ENCODE assay signal across 22 mouse cellular contexts in genomic region chr19:24945521-24946262, GRCm38 (mm10). TPM values are rescaled to one million over a fixed set of nuclear protein-coding genes. Genes with fewer than 3 reads are reported as not detected.
A peak's percentile ranks its signal among the peaks of the same experiment; 100 is the strongest.
DNase-seq lines count a peak whose midpoint lies in the region; ATAC-seq lines count a peak whose summit lies in the region.
"Had no signal": no experiment of that assay in that cellular context is flagged by ENCODE, and none has a peak within 500 bp of the region (broad histone marks: within the 10 kb centered on the region; RNA-seq: fewer than 3 reads in every experiment).

No protein-coding gene starts in this region.

- no peaks in the 10 kb centered on the region for H3K36me3 ChIP-seq in hindbrain, embryonic 11.5 days (ENCODE audit: control insufficient read depth, insufficient read depth, low read length)
- H3K36me3 ChIP-seq in hindbrain, embryonic 13.5 days, result no peaks in the 10 kb centered on the region
- no peaks in the 10 kb centered on the region for H3K36me3 ChIP-seq in midbrain, embryonic 11.5 days (ENCODE audit: control insufficient read depth, insufficient read depth, low read length)
- H3K36me3 ChIP-seq in midbrain, embryonic 13.5 days, result 0 out of 2 replicates have a peak, but pooled peaks cover 2% of the 10 kb centered on the region
- H3K36me3 ChIP-seq: heart, embryonic 10.5 days had no signal

- no peaks in the 10 kb centered on the region for H3K9me3 ChIP-seq in hindbrain, embryonic 11.5 days (ENCODE audit: control insufficient read depth, low read length)
- H3K9me3 ChIP-seq in hindbrain, embryonic 13.5 days, result no peaks in the 10 kb centered on the region
- H3K9me3 ChIP-seq in midbrain, embryonic 11.5 days (ENCODE audit: control insufficient read depth, low read length), result no peaks in the 10 kb centered on the region
- H3K9me3 ChIP-seq in midbrain, embryonic 13.5 days, result no peaks in the 10 kb centered on the region
- H3K9me3 ChIP-seq: embryonic facial prominence, embryonic 15.5 days; forebrain, embryonic 10.5 days; heart, embryonic 10.5 days had no signal

- H3K9ac ChIP-seq in hindbrain, embryonic 11.5 days (ENCODE audit: low read depth, low read length), result no peak overlapping the region
- no peak overlapping the region for H3K9ac ChIP-seq in hindbrain, embryonic 13.5 days
- H3K9ac ChIP-seq in midbrain, embryonic 11.5 days (ENCODE audit: low read length), result no peak overlapping the region
- H3K9ac ChIP-seq in midbrain, embryonic 13.5 days (replicated peaks), result no peak overlapping the region
- H3K9ac ChIP-seq: embryonic facial prominence, embryonic 15.5 days had no signal

- no peaks in the 10 kb centered on the region for H3K27me3 ChIP-seq in hindbrain, embryonic 11.5 days (ENCODE audit: control insufficient read depth, insufficient read depth, low read length)
- no peaks in the 10 kb centered on the region for H3K27me3 ChIP-seq in hindbrain, embryonic 13.5 days
- no peaks in the 10 kb centered on the region for H3K27me3 ChIP-seq in midbrain, embryonic 11.5 days (ENCODE audit: control insufficient read depth, insufficient read depth, low read length)
- H3K27me3 ChIP-seq in midbrain, embryonic 13.5 days, result no peaks in the 10 kb centered on the region
- H3K27me3 ChIP-seq: embryonic facial prominence, embryonic 15.5 days had no signal

- no peak overlapping the region for H3K4me3 ChIP-seq in hindbrain, embryonic 11.5 days (ENCODE audit: low read depth, low read length)
- no peak overlapping the region for H3K4me3 ChIP-seq in hindbrain, embryonic 13.5 days
- H3K4me3 ChIP-seq in midbrain, embryonic 11.5 days (ENCODE audit: low read depth, low read length), result no peak overlapping the region
- no peak overlapping the region for H3K4me3 ChIP-seq in midbrain, embryonic 13.5 days (replicated peaks)
- H3K4me3 ChIP-seq: embryonic facial prominence, embryonic 15.5 days; erythroblast, embryonic 14.5 days; forebrain, embryonic 10.5 days; heart, embryonic 10.5 days had no signal

- no peak for DNase-seq in hindbrain, embryonic 11.5 days (ENCODE audit: low spot score)
- no peak for DNase-seq in midbrain, embryonic 11.5 days (ENCODE audit: low spot score, missing footprints)
- peak; percentile 27 for DNase-seq in embryo, embryonic 10.5 days (ENCODE audit: low spot score)
- no peak for DNase-seq in retina, embryonic 14.5 days (ENCODE audit: low spot score)
- DNase-seq: adrenal gland, adult 8-10 months; adrenal gland, postnatal 36 days; cerebellum, adult 2 months; cerebellum, postnatal 10 days; gastrocnemius, postnatal 36 days; heart, adult 18-20 months; heart, postnatal 10 days had no signal

- ATAC-seq in hindbrain, embryonic 11.5 days (ENCODE audit: low FRiP score), result 0 out of 2 replicates have a peak, but pooled peaks have one; percentile 53
- ATAC-seq in hindbrain, embryonic 13.5 days (ENCODE audit: low FRiP score), result no peak
- ATAC-seq in midbrain, embryonic 11.5 days (ENCODE audit: low FRiP score), result peak; percentile 70
- no peak for ATAC-seq in midbrain, embryonic 13.5 days
- ATAC-seq: forebrain, embryonic 14.5 days; hindbrain, postnatal 0 days had no signal

- H3K27ac ChIP-seq in hindbrain, embryonic 11.5 days (ENCODE audit: low read depth, low read length), result no peak overlapping the region
- H3K27ac ChIP-seq in hindbrain, embryonic 13.5 days, result no peak overlapping the region
- H3K27ac ChIP-seq in midbrain, embryonic 11.5 days (ENCODE audit: low read depth, low read length), result no peak overlapping the region
- no peak overlapping the region for H3K27ac ChIP-seq in midbrain, embryonic 13.5 days
- H3K27ac ChIP-seq: embryonic facial prominence, embryonic 15.5 days; forebrain, embryonic 10.5 days; heart, embryonic 10.5 days; hindbrain, postnatal 0 days had no signal

- H3K4me1 ChIP-seq in hindbrain, embryonic 11.5 days (replicated peaks; ENCODE audit: control insufficient read depth, insufficient read depth, low read length), result no peaks in the 10 kb centered on the region
- H3K4me1 ChIP-seq in hindbrain, embryonic 13.5 days (replicated peaks), result no peaks in the 10 kb centered on the region
- H3K4me1 ChIP-seq in midbrain, embryonic 11.5 days (ENCODE audit: control insufficient read depth, insufficient read depth, low read length), result peaks cover 7% of the 10 kb centered on the region; the same call in 1 of the 2 replicates
- H3K4me1 ChIP-seq in midbrain, embryonic 13.5 days (replicated peaks), result no peaks in the 10 kb centered on the region; the same call in 1 of the 2 replicates
- H3K4me1 ChIP-seq: embryonic facial prominence, embryonic 15.5 days; heart, embryonic 10.5 days had no signal

- H3K4me2 ChIP-seq in hindbrain, embryonic 11.5 days (replicated peaks; ENCODE audit: low read depth, low read length), result no peak overlapping the region
- no peak overlapping the region for H3K4me2 ChIP-seq in hindbrain, embryonic 13.5 days
- H3K4me2 ChIP-seq in midbrain, embryonic 11.5 days, result no peak overlapping the region
- H3K4me2 ChIP-seq in midbrain, embryonic 13.5 days (replicated peaks), result no peak overlapping the region
- H3K4me2 ChIP-seq: embryonic facial prominence, embryonic 15.5 days had no signal

RNA-seq across cellular contexts. Expression of gene Cbwd1, which starts 15.7 kb away (rescaled TPM):
- polyA plus RNA-seq in hindbrain, embryonic 11.5 days (2014; fragmentation: Nextera tagmentation; extraction: Ambion mirVana), result 24.9 and 25.3 TPM in 2 replicates
- polyA plus RNA-seq in hindbrain, embryonic 13.5 days (2015; fragmentation: Nextera tagmentation; extraction: Ambion mirVana), result 17.3 and 19.3 TPM in 2 replicates
- 22.9 and 25.3 TPM in 2 replicates for polyA plus RNA-seq in midbrain, embryonic 11.5 days (2014; fragmentation: Nextera tagmentation; extraction: Ambion mirVana)
- polyA plus RNA-seq in midbrain, embryonic 13.5 days (2015; fragmentation: Nextera tagmentation; extraction: Ambion mirVana), result 16.3 and 18.7 TPM in 2 replicates

RNA-seq across cellular contexts. Expression of gene Foxd4, which starts 44.7 kb away (rescaled TPM):
- polyA plus RNA-seq in hindbrain, embryonic 11.5 days (2014; fragmentation: Nextera tagmentation; extraction: Ambion mirVana), result 0.14 and 0.20 TPM in 2 replicates
- 0.19 TPM in 1 of 2 replicates, not detected in the other for polyA plus RNA-seq in hindbrain, embryonic 13.5 days (2015; fragmentation: Nextera tagmentation; extraction: Ambion mirVana)
- polyA plus RNA-seq in midbrain, embryonic 11.5 days (2014; fragmentation: Nextera tagmentation; extraction: Ambion mirVana), result 0.47 and 0.87 TPM in 2 replicates
- 0.10 and 0.13 TPM in 2 replicates for polyA plus RNA-seq in midbrain, embryonic 13.5 days (2015; fragmentation: Nextera tagmentation; extraction: Ambion mirVana)
- polyA plus RNA-seq: embryonic facial prominence, embryonic 11.5 days; embryonic facial prominence, embryonic 15.5 days; erythroblast, embryonic 14.5 days; forebrain, embryonic 10.5 days; forebrain, embryonic 14.5 days; heart, embryonic 10.5 days; heart, embryonic 14.5 days; intestine, embryonic 14.5 days had no signal

RNA-seq across cellular contexts. Expression of gene Dock8, which starts 53.6 kb away (rescaled TPM):
- 0.70 and 4.1 TPM in 2 replicates for polyA plus RNA-seq in hindbrain, embryonic 11.5 days (2014; fragmentation: Nextera tagmentation; extraction: Ambion mirVana)
- polyA plus RNA-seq in hindbrain, embryonic 13.5 days (2015; fragmentation: Nextera tagmentation; extraction: Ambion mirVana), result 1.4 and 2.2 TPM in 2 replicates
- polyA plus RNA-seq in midbrain, embryonic 11.5 days (2014; fragmentation: Nextera tagmentation; extraction: Ambion mirVana), result 0.98 and 1.7 TPM in 2 replicates
- polyA plus RNA-seq in midbrain, embryonic 13.5 days (2015; fragmentation: Nextera tagmentation; extraction: Ambion mirVana), result 0.45 and 0.46 TPM in 2 replicates

Comparison
In these comparisons a context has a peak if more than half of its experiments do, and no peak if none do; other contexts are left out.
1. ATAC-seq: peak in hindbrain, embryonic 11.5 days (single experiment) and midbrain, embryonic 11.5 days (single experiment); none in hindbrain, embryonic 13.5 days (single experiment) and midbrain, embryonic 13.5 days (single experiment).